Mouse (Mus musculus) lung, postnatal 14 days (tissue): ENCODE measurements around the gene Smarcc2.
"Not testable (repeated sequence)": the region's sequence is repeated elsewhere in the genome, so short reads cannot be mapped to it uniquely, and the experiment has no call there.

Source experiments
- DNase-seq: peaks from one replicate; pipeline ENCODE4 v3.0.0; 2021

Smarcc2 gene

GRCm38 (mm10) chr10:128494667-128495245 lies 35.7 kb downstream of the Smarcc2 start:
- DNase-seq: no peak

GRCm38 (mm10) chr10:128495270-128495669 lies 36.2 kb downstream of the Smarcc2 start:
- no peak for DNase-seq

GRCm38 (mm10) chr10:128495903-128496302 lies 36.9 kb downstream of the Smarcc2 start:
- DNase-seq: no peak

GRCm38 (mm10) chr10:128496509-128497077 lies 37.5 kb downstream of the Smarcc2 start:
- no peak for DNase-seq

- DNase-seq: no peak
Measured at GRCm38 (mm10) chr10:128497134-128497737, 38.2 kb downstream of the Smarcc2 start.

GRCm38 (mm10) chr10:128498590-128498989 lies 39.5 kb downstream of the Smarcc2 start, which contains the start of gene Myl6b:
Myl6b (minus strand) TSS chr10:128498685.
- DNase-seq: peak; percentile 96

GRCm38 (mm10) chr10:128499116-128499671 lies 40.1 kb downstream of the Smarcc2 start:
- peak; percentile 67 for DNase-seq

GRCm38 (mm10) chr10:128502341-128502740 lies 43.3 kb downstream of the Smarcc2 start:
- no peak for DNase-seq

- no peak for DNase-seq
Measured at GRCm38 (mm10) chr10:128503532-128503931, 44.5 kb downstream of the Smarcc2 start.

- no peak for DNase-seq
Measured at GRCm38 (mm10) chr10:128504012-128504411, 45.0 kb downstream of the Smarcc2 start.

GRCm38 (mm10) chr10:128504641-128505370 lies 45.8 kb downstream of the Smarcc2 start:
- DNase-seq: peak; percentile 31

GRCm38 (mm10) chr10:128505371-128505667 lies 46.3 kb downstream of the Smarcc2 start:
- DNase-seq: not testable (repeated sequence)

- DNase-seq: no peak
Measured at GRCm38 (mm10) chr10:128505974-128506373, 46.9 kb downstream of the Smarcc2 start.

GRCm38 (mm10) chr10:128508260-128508659 lies 49.2 kb downstream of the Smarcc2 start:
- DNase-seq: no peak

GRCm38 (mm10) chr10:128509203-128509602 lies 50.2 kb downstream of the Smarcc2 start:
- no peak for DNase-seq

GRCm38 (mm10) chr10:128509831-128510230 lies 50.8 kb downstream of the Smarcc2 start:
- no peak for DNase-seq

GRCm38 (mm10) chr10:128510301-128510700 lies 51.3 kb downstream of the Smarcc2 start:
- no peak for DNase-seq

GRCm38 (mm10) chr10:128511189-128511588 lies 52.1 kb downstream of the Smarcc2 start:
- no peak for DNase-seq

- no peak for DNase-seq
Measured at GRCm38 (mm10) chr10:128511761-128512160, 52.7 kb downstream of the Smarcc2 start.

GRCm38 (mm10) chr10:128515044-128515443 lies 56.0 kb downstream of the Smarcc2 start:
- DNase-seq: no peak

- DNase-seq: no peak
Measured at GRCm38 (mm10) chr10:128516029-128516428, 57.0 kb downstream of the Smarcc2 start.

GRCm38 (mm10) chr10:128516677-128517076 lies 57.6 kb downstream of the Smarcc2 start:
- DNase-seq: no peak

- DNase-seq: peak; percentile 58
Measured at GRCm38 (mm10) chr10:128518833-128519232, 59.8 kb downstream of the Smarcc2 start.

GRCm38 (mm10) chr10:128520591-128520990 lies 61.5 kb downstream of the Smarcc2 start:
- no peak for DNase-seq
